Mouse (Mus musculus) frontal cortex, postnatal 36 days (tissue): ENCODE data around the gene 4932429P05Rik.

Experiments used
- DNase-seq, 2 experiments: peaks; one replicate each; pipeline ENCODE4 v3.0.0; 2022; ENCODE audit warnings: low spot score in 2 of 2

4932429P05Rik gene

GRCm38 (mm10) chrX:89751968-89752367, at the start of gene 4932429P05Rik:
Gene 4932429P05Rik, plus strand, starts transcription at chrX:89752268.
- no peak for DNase-seq
